Mouse (Mus musculus) A20 (cell line): ENCODE measurements at regions not wholly inside any gene's neighbourhood (a gene's known extent, or its start where the extent isn't known, plus 50 kb on each side); places are given as distances from the start of the nearest gene placed in this dataset.
"Not testable (repeated sequence)": the region's sequence is repeated elsewhere in the genome, so short reads cannot be mapped to it uniquely, and the experiment has no call there.

ENCODE experiments used
- DNase-seq: peaks from one replicate; pipeline ENCODE4 v3.0.0-alpha.2; 2011; ENCODE audit warnings: low read depth, low spot score

GRCm38 (mm10) chr12:93152618-93153245, 1303.8 kb upstream of the Sel1l start:
- DNase-seq, result peak; percentile 68

- no peak for DNase-seq
Observed at GRCm38 (mm10) chr12:93151530-93151929, 1302.6 kb upstream of the Sel1l start.

- no peak for DNase-seq
Observed at GRCm38 (mm10) chr12:93142265-93142664, 1293.3 kb upstream of the Sel1l start.

GRCm38 (mm10) chr12:93136395-93136794, 1287.4 kb upstream of the Sel1l start:
- no peak for DNase-seq

- no peak for DNase-seq
Observed at GRCm38 (mm10) chr12:93122216-93122615, 1273.3 kb upstream of the Sel1l start.

- DNase-seq, result no peak
Observed at GRCm38 (mm10) chr12:93088031-93088790, 1239.3 kb upstream of the Sel1l start.

GRCm38 (mm10) chr12:93063864-93064263, 1214.9 kb upstream of the Sel1l start:
- DNase-seq, result no peak

- no peak for DNase-seq
Observed at GRCm38 (mm10) chr12:93019633-93020032, 1170.7 kb upstream of the Sel1l start.

GRCm38 (mm10) chr12:93011583-93011982, 1162.6 kb upstream of the Sel1l start:
- DNase-seq, result no peak

GRCm38 (mm10) chr12:93006844-93007365, 1157.9 kb upstream of the Sel1l start:
- DNase-seq, result peak; percentile 49

- DNase-seq, result peak; percentile 29
Observed at GRCm38 (mm10) chr12:93003125-93003524, 1154.2 kb upstream of the Sel1l start.

GRCm38 (mm10) chr12:92975698-92976097, 1126.7 kb upstream of the Sel1l start:
- no peak for DNase-seq

- DNase-seq, result peak; percentile 40
Observed at GRCm38 (mm10) chr12:92944352-92944751, 1095.4 kb upstream of the Sel1l start.

GRCm38 (mm10) chr12:92927591-92927990, 1078.6 kb upstream of the Sel1l start:
- no peak for DNase-seq

GRCm38 (mm10) chr12:92926942-92927341, 1078.0 kb upstream of the Sel1l start:
- DNase-seq, result no peak

- DNase-seq, result no peak
Observed at GRCm38 (mm10) chr12:92919920-92920319, 1071.0 kb upstream of the Sel1l start.

- DNase-seq, result peak; percentile 35
Observed at GRCm38 (mm10) chr12:92916267-92916666, 1067.3 kb upstream of the Sel1l start.

GRCm38 (mm10) chr12:92915776-92916175, 1066.8 kb upstream of the Sel1l start:
- no peak for DNase-seq

GRCm38 (mm10) chr12:92915203-92915602, 1066.2 kb upstream of the Sel1l start:
- no peak for DNase-seq

- no peak for DNase-seq
Observed at GRCm38 (mm10) chr12:92904382-92904781, 1055.4 kb upstream of the Sel1l start.

GRCm38 (mm10) chr12:92892315-92892714, 1043.4 kb upstream of the Sel1l start:
- peak; percentile 45 for DNase-seq

- not testable (repeated sequence) for DNase-seq
Observed at GRCm38 (mm10) chr12:92891663-92892062, 1042.7 kb upstream of the Sel1l start.

- DNase-seq, result not testable (repeated sequence)
Observed at GRCm38 (mm10) chr12:92891126-92891525, 1042.2 kb upstream of the Sel1l start.
